Mouse (Mus musculus) ES-Bruce4 (cell line): ENCODE data around the gene Elavl2. TPM values are rescaled to one million over a fixed set of nuclear protein-coding genes. Genes with fewer than 3 reads are reported as not detected.

Source experiments
- H3K27ac ChIP-seq: 2 replicates; pipeline ENCODE4 v1.5.1; 2012; ENCODE audit warnings: low read length, inconsistent platforms; ENCODE audit not compliant: insufficient read depth
- H3K27me3 ChIP-seq: 2 replicates; pipeline ENCODE4 v1.6.1; 2012; ENCODE audit warnings: mild to moderate bottlenecking, low read length, inconsistent platforms; ENCODE audit not compliant: control insufficient read depth, poor library complexity, insufficient read depth, severe bottlenecking
- H3K36me3 ChIP-seq: 2 replicates; pipeline ENCODE4 v1.6.1; 2012; ENCODE audit warnings: inconsistent platforms, mild to moderate bottlenecking, low read length, moderate library complexity; ENCODE audit not compliant: control insufficient read depth, poor library complexity, insufficient read depth, severe bottlenecking
- H3K4me1 ChIP-seq: one replicate; pipeline ENCODE4 v1.8.1; 2011; ENCODE audit warnings: low read length; ENCODE audit not compliant: control insufficient read depth, insufficient read depth
- H3K4me3 ChIP-seq: 2 replicates; pipeline ENCODE4 v1.5.1; 2011; ENCODE audit warnings: low read depth, mild to moderate bottlenecking, low read length
- H3K9ac ChIP-seq: 2 replicates; pipeline ENCODE4 v1.6.1; 2012; ENCODE audit warnings: low read depth, mild to moderate bottlenecking, inconsistent platforms; ENCODE audit not compliant: poor library complexity, severe bottlenecking
- H3K9me3 ChIP-seq: replicated peaks from 2 replicates; pipeline ENCODE4 v1.6.1; 2012; ENCODE audit warnings: mild to moderate bottlenecking, low read length, inconsistent platforms; ENCODE audit not compliant: control insufficient read depth, poor library complexity, insufficient read depth, severe bottlenecking
- CTCF ChIP-seq: IDR thresholded peaks from one replicate; pipeline ENCODE4 v1.8.1; 2011; ENCODE audit warnings: low read depth, low read length
- EP300 ChIP-seq: IDR thresholded peaks from 2 replicates; pipeline ENCODE4 v1.6.1; 2011; ENCODE audit warnings: low read depth, low read length; ENCODE audit not compliant: insufficient read depth
- POLR2A ChIP-seq: IDR thresholded peaks from one replicate; pipeline ENCODE4 v1.8.1; 2011; ENCODE audit warnings: low read length; ENCODE audit not compliant: insufficient read depth
- polyA plus RNA-seq: library from polyadenylated mRNA; stranded (reverse); fragments of >200 nt; gene quantifications from 2 replicates; pipeline ENCODE4 v1.2.4, GENCODE M21; 2011; ENCODE audit warnings: low read depth; ENCODE audit not compliant: missing spikeins, insufficient read depth, insufficient read length

Gene Elavl2
- polyA plus RNA-seq, 1 experiment: 35.7 TPM

DNA sequence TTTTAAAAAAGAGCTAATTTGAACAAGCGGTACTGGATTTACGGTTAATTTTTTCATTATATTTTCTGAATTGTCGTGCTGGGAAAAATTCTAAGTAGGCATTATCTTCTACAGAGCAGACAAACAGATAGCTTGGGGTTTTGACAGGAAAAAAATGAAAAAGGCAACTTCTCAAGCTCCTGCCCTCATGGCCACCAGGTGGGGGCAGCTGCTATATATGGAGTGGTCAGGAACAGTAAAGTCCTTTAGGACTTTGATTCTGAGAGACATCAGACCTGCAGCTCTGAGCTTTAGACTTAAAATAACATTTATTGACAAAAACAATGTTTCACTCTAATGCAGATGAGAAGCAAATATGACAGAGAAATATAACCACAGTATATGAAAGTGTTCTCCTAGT, 12.9 kb downstream of the Elavl2 start:
- TF ChIP-seq EP300 (no peak), CTCF (no peak), POLR2A (no peak)
- Histone ChIP-seq H3K27ac (no peak overlapping the region), H3K36me3 (no peaks in the 10 kb centered on the region), H3K4me1 (no peaks in the 10 kb centered on the region), H3K4me3 (no peak overlapping the region), H3K9ac (no peak overlapping the region), H3K27me3 (no peaks in the 10 kb centered on the region), H3K9me3 (no peaks in the 10 kb centered on the region)

DNA sequence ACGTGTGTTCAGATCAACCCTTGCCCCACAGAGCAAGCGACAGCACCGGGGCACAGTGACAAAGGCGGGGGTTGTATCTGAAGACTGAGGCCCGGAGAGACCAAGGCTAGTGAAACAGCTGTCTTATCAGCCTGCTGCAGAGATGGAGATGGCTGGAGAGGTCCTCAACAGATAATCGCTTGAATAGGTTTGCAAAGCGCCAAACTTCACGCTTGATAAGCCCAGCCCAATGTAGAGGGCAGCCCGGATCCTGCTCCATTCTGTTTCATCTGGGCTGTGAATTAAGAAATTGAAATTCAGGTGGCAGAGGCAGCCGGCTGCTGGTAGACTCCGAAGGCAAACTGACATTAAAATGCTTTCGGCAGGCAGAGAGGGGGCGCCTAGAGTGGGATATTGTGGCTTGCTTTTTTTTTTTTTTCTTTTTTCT, 19.4 kb downstream of the Elavl2 start:
- TF ChIP-seq CTCF (no peak), EP300 (no peak), POLR2A (no peak)
- H3K27ac ChIP-seq: no peak overlapping the region
- H3K9me3 ChIP-seq: no peaks in the 10 kb centered on the region
- H3K9ac ChIP-seq: no peak overlapping the region
- H3K4me1 ChIP-seq: no peaks in the 10 kb centered on the region
- H3K36me3 ChIP-seq: no peaks in the 10 kb centered on the region
- H3K27me3 ChIP-seq: no peaks in the 10 kb centered on the region
- H3K4me3 ChIP-seq: no peak overlapping the region

DNA sequence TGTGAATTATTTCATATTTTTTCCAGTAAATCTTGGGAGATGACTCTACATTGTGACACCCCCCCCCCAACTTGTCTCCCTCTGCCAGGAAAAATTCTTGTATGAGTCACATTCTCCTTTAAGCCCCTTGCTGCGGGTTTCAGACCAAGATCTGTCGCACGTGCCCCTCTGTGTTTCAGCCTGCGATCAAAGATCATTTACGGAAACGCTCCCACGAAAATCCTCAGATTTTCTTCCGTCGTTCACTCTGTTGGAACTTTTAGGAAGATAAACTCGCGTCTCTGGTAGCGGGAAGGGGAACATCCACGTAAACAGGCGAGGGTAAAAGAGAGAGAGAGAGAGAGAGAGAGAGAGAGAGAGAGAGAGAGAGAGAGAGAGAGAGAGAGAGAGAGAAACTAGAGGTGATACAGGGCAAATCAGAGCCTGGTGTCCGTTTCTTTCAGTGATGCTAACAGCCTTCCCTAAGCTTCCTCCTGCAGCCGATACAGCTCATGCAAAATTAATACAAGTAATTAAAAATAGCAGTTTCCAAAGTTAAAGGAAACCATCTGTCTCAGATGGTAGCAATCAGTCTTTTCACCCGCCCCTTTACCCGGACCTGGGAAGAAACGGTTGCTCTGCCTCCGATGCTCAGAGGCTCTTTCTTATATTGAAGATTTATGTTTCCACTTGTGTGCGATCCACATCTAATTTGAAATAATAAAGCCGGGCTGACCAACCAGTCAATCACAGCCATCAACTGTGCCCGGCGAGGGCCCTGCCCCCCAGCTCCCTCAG, 20.1 kb downstream of the Elavl2 start:
- H3K36me3 ChIP-seq: no peaks in the 10 kb centered on the region
- H3K27ac ChIP-seq: no peak overlapping the region
- H3K4me3 ChIP-seq: no peak overlapping the region
- no peaks in the 10 kb centered on the region for H3K4me1 ChIP-seq
- H3K9me3 ChIP-seq: no peaks in the 10 kb centered on the region
- H3K27me3 ChIP-seq: no peaks in the 10 kb centered on the region
- TF ChIP-seq POLR2A (no peak), CTCF (no peak), EP300 (no peak)
- H3K9ac ChIP-seq: no peak overlapping the region

DNA sequence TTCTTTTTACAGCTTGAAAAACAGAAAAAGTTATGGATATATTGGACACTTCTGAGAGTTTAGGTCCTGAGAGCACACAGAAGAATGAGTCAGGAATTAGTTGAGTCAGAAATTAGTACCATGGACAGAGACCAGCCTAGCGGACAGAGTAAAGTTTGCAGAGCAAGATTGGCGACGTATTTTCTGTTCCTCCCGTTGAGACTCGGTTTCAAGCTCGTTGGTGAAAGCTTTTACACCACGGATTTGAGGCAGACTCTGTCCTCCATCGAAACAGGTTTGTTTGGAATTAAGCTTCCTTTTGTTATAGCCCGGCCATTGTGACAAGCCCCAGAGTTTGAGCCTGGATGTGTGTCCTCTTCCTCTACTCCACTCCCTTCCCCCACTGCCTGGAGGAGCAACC, 21.0 kb downstream of the Elavl2 start:
- H3K4me1 ChIP-seq: no peaks in the 10 kb centered on the region
- no peaks in the 10 kb centered on the region for H3K9me3 ChIP-seq
- no peak overlapping the region for H3K9ac ChIP-seq
- H3K27me3 ChIP-seq: no peaks in the 10 kb centered on the region
- H3K27ac ChIP-seq: no peak overlapping the region
- TF ChIP-seq CTCF: no peak
- TF ChIP-seq EP300: no peak
- TF ChIP-seq POLR2A: no peak
- H3K4me3 ChIP-seq: peak overlapping the region; percentile 46
- no peaks in the 10 kb centered on the region for H3K36me3 ChIP-seq

DNA sequence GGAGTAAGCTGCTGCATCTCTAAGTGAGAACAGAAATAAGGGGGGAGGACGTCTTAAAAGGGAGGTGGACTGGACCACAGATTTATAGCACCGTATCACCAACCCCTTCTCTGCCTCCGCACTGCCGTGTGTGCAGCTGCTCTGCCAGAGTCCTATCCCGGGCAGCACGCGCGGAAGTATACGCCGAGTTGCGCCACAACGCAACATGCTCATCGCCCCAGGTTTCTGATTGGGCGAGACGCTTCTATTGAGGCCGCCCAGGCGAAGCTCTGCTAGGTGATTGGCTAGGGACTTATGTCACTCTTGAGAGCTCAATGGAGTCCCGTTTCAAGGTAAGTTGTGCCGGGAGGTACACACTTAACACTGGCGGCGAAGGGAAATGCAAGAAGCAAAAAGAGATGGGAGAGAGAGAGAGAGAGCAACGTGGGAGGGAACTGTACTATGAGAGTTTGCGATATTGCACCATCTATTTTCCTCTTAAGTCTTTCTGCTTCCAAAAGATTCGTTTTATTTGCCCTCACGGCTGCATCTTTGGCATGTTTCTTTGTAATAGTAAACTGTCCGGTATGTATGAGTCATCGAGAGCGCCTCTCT, 24.2 kb downstream of the Elavl2 start:
- TF ChIP-seq POLR2A: peak; percentile 71
- no peak for TF ChIP-seq CTCF
- 0 out of 2 replicates have a peak, but pooled peaks have one; percentile 49 for TF ChIP-seq EP300
- no peaks in the 10 kb centered on the region for H3K27me3 ChIP-seq
- H3K4me1 ChIP-seq: no peaks in the 10 kb centered on the region
- H3K27ac ChIP-seq: 0 out of 2 replicates have a peak overlapping the region, but pooled peaks have one; percentile 34
- H3K4me3 ChIP-seq: peak overlapping the region; percentile 74
- H3K36me3 ChIP-seq: no peaks in the 10 kb centered on the region
- H3K9me3 ChIP-seq: no peaks in the 10 kb centered on the region
- H3K9ac ChIP-seq: peak overlapping the region; percentile 42

DNA sequence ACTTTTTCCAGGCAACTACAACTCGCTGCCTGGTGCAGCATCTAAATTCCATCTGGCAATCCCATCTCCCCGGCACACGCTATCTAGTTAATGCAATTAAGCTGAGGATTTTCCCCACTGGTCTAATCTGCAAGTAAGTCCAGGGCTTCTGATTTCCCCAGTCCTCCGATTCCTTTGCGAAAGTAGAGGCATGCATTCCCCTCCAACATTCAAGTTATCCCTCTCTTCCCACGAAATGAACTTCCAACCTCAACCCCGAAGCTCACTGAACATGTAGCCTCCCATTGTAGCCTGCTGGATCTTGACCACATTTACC, 25.3 kb downstream of the Elavl2 start:
- peak overlapping the region; percentile 18; the same call in 1 of the 2 replicates for H3K4me3 ChIP-seq
- H3K9me3 ChIP-seq: no peaks in the 10 kb centered on the region
- 0 out of 2 replicates have a peak overlapping the region, but pooled peaks have one; percentile 24 for H3K9ac ChIP-seq
- no peak for TF ChIP-seq POLR2A
- no peak for TF ChIP-seq EP300
- no peak for TF ChIP-seq CTCF
- H3K4me1 ChIP-seq: no peaks in the 10 kb centered on the region
- no peaks in the 10 kb centered on the region for H3K36me3 ChIP-seq
- H3K27me3 ChIP-seq: no peaks in the 10 kb centered on the region
- H3K27ac ChIP-seq: no peak overlapping the region
